Comparison of ENCODE assay signal across 23 mouse cellular contexts in genomic region chr4:91180241-91181096, GRCm38 (mm10).
DNase-seq lines count a peak whose midpoint lies in the region; ATAC-seq lines count a peak whose summit lies in the region.
"Had no signal": no experiment of that assay in that cellular context is flagged by ENCODE, and none has a peak within 500 bp of the region (broad histone marks: within the 10 kb centered on the region; RNA-seq: fewer than 3 reads in every experiment).

No protein-coding gene starts in this region.

- H3K4me2 ChIP-seq in embryonic facial prominence, embryonic 12.5 days (replicated peaks), result no peak overlapping the region
- H3K4me2 ChIP-seq in hindbrain, embryonic 13.5 days, result no peak overlapping the region
- H3K4me2 ChIP-seq in hindbrain, embryonic 11.5 days (replicated peaks; ENCODE audit: low read depth, low read length), result no peak overlapping the region
- no peak overlapping the region for H3K4me2 ChIP-seq in embryonic facial prominence, embryonic 14.5 days (ENCODE audit: low read depth, low read length)
- H3K4me2 ChIP-seq: embryonic facial prominence, embryonic 15.5 days; heart, embryonic 11.5 days; hindbrain, embryonic 12.5 days; intestine, embryonic 15.5 days had no signal

- H3K9ac ChIP-seq in embryonic facial prominence, embryonic 12.5 days, result no peak overlapping the region
- no peak overlapping the region for H3K9ac ChIP-seq in hindbrain, embryonic 13.5 days
- no peak overlapping the region for H3K9ac ChIP-seq in hindbrain, embryonic 11.5 days (ENCODE audit: low read depth, low read length)
- H3K9ac ChIP-seq in embryonic facial prominence, embryonic 14.5 days (ENCODE audit: low read depth, low read length), result no peak overlapping the region
- H3K9ac ChIP-seq: embryonic facial prominence, embryonic 15.5 days; forebrain, postnatal 0 days; hindbrain, embryonic 12.5 days; intestine, embryonic 15.5 days had no signal

- H3K9me3 ChIP-seq in embryonic facial prominence, embryonic 12.5 days, result no peaks in the 10 kb centered on the region
- H3K9me3 ChIP-seq in embryonic facial prominence, embryonic 10.5 days, result no peaks in the 10 kb centered on the region
- H3K9me3 ChIP-seq in hindbrain, embryonic 13.5 days, result no peaks in the 10 kb centered on the region
- H3K9me3 ChIP-seq in hindbrain, embryonic 11.5 days (ENCODE audit: control insufficient read depth, low read length), result no peaks in the 10 kb centered on the region
- H3K9me3 ChIP-seq in embryonic facial prominence, embryonic 14.5 days (ENCODE audit: control insufficient read depth, low read length), result no peaks in the 10 kb centered on the region
- H3K9me3 ChIP-seq: embryonic facial prominence, embryonic 15.5 days; hindbrain, embryonic 12.5 days; intestine, embryonic 15.5 days had no signal

- ATAC-seq in embryonic facial prominence, embryonic 12.5 days (ENCODE audit: insufficient number of reproducible peaks, insufficient read depth, low FRiP score, low TSS enrichment), result 0 out of 2 replicates have a peak, but pooled peaks have one; percentile 47
- 0 out of 2 replicates have a peak, but pooled peaks have one; percentile 28 for ATAC-seq in hindbrain, embryonic 13.5 days (ENCODE audit: low FRiP score)
- ATAC-seq in hindbrain, embryonic 11.5 days (ENCODE audit: low FRiP score), result no peak
- peak; percentile 9; the same call in 1 of the 2 replicates for ATAC-seq in embryonic facial prominence, embryonic 14.5 days (ENCODE audit: low read depth)
- ATAC-seq: forebrain, embryonic 14.5 days; forebrain, postnatal 0 days; hindbrain, embryonic 16.5 days; intestine, embryonic 15.5 days had no signal

- H3K27ac ChIP-seq in embryonic facial prominence, embryonic 12.5 days, result no peak overlapping the region
- H3K27ac ChIP-seq in embryonic facial prominence, embryonic 10.5 days (replicated peaks), result no peak overlapping the region
- no peak overlapping the region for H3K27ac ChIP-seq in hindbrain, embryonic 13.5 days
- no peak overlapping the region for H3K27ac ChIP-seq in hindbrain, embryonic 11.5 days (ENCODE audit: low read depth, low read length)
- no peak overlapping the region for H3K27ac ChIP-seq in embryonic facial prominence, embryonic 14.5 days (replicated peaks; ENCODE audit: low read depth, low read length)
- H3K27ac ChIP-seq: embryonic facial prominence, embryonic 15.5 days; heart, adult 2 months; hindbrain, embryonic 12.5 days; intestine, embryonic 15.5 days had no signal

- no peak overlapping the region for H3K4me3 ChIP-seq in embryonic facial prominence, embryonic 12.5 days
- H3K4me3 ChIP-seq in embryonic facial prominence, embryonic 10.5 days, result no peak overlapping the region
- no peak overlapping the region for H3K4me3 ChIP-seq in hindbrain, embryonic 13.5 days
- no peak overlapping the region for H3K4me3 ChIP-seq in hindbrain, embryonic 11.5 days (ENCODE audit: low read depth, low read length)
- no peak overlapping the region for H3K4me3 ChIP-seq in embryonic facial prominence, embryonic 14.5 days (ENCODE audit: low read depth, low read length)
- H3K4me3 ChIP-seq: embryonic facial prominence, embryonic 15.5 days; heart, adult 2 months; hindbrain, embryonic 12.5 days; intestine, embryonic 15.5 days had no signal

- no peaks in the 10 kb centered on the region for H3K36me3 ChIP-seq in embryonic facial prominence, embryonic 12.5 days
- no peaks in the 10 kb centered on the region for H3K36me3 ChIP-seq in embryonic facial prominence, embryonic 10.5 days (replicated peaks)
- no peaks in the 10 kb centered on the region for H3K36me3 ChIP-seq in hindbrain, embryonic 13.5 days
- no peaks in the 10 kb centered on the region for H3K36me3 ChIP-seq in hindbrain, embryonic 11.5 days (ENCODE audit: control insufficient read depth, insufficient read depth, low read length)
- H3K36me3 ChIP-seq in embryonic facial prominence, embryonic 14.5 days (ENCODE audit: control insufficient read depth, insufficient read depth, low read length), result no peaks in the 10 kb centered on the region
- H3K36me3 ChIP-seq: embryonic facial prominence, embryonic 15.5 days; hindbrain, embryonic 12.5 days; intestine, embryonic 15.5 days had no signal

- no peaks in the 10 kb centered on the region for H3K27me3 ChIP-seq in embryonic facial prominence, embryonic 12.5 days
- H3K27me3 ChIP-seq in embryonic facial prominence, embryonic 10.5 days (replicated peaks; ENCODE audit: low read depth, poor library complexity, severe bottlenecking), result no peaks in the 10 kb centered on the region
- no peaks in the 10 kb centered on the region for H3K27me3 ChIP-seq in hindbrain, embryonic 13.5 days
- H3K27me3 ChIP-seq in hindbrain, embryonic 11.5 days (ENCODE audit: control insufficient read depth, insufficient read depth, low read length), result no peaks in the 10 kb centered on the region
- no peaks in the 10 kb centered on the region for H3K27me3 ChIP-seq in embryonic facial prominence, embryonic 14.5 days (replicated peaks; ENCODE audit: control insufficient read depth, insufficient read depth, low read length)
- H3K27me3 ChIP-seq: embryonic facial prominence, embryonic 15.5 days; hindbrain, embryonic 12.5 days; intestine, embryonic 15.5 days had no signal

- no peak for DNase-seq in embryonic facial prominence, embryonic 10.5 days (ENCODE audit: low spot score)
- no peak for DNase-seq in hindbrain, embryonic 11.5 days (ENCODE audit: low spot score)
- no peak for DNase-seq in embryonic facial prominence, embryonic 14.5 days (ENCODE audit: low spot score)
- peak; percentile 47 for DNase-seq in retina, embryonic 14.5 days (ENCODE audit: low spot score)
- no peak for DNase-seq in frontal cortex, postnatal 25 days (ENCODE audit: low spot score in 2 of 2)
- DNase-seq in ovary, postnatal 36 days (ENCODE audit: low spot score), result no peak
- DNase-seq: adrenal gland, postnatal 10 days; adrenal gland, postnatal 36 days; cerebellum, adult 2 months; cerebellum, adult 9-11 months; cerebellum, postnatal 25 days; forebrain, postnatal 0 days; gastrocnemius, postnatal 25 days; heart, adult 2 months; heart, postnatal 36 days had no signal

- H3K4me1 ChIP-seq in embryonic facial prominence, embryonic 12.5 days, result no peaks in the 10 kb centered on the region
- no peaks in the 10 kb centered on the region for H3K4me1 ChIP-seq in embryonic facial prominence, embryonic 10.5 days
- no peaks in the 10 kb centered on the region; the same call in 1 of the 2 replicates for H3K4me1 ChIP-seq in hindbrain, embryonic 13.5 days (replicated peaks)
- H3K4me1 ChIP-seq in hindbrain, embryonic 11.5 days (replicated peaks; ENCODE audit: control insufficient read depth, insufficient read depth, low read length), result no peaks in the 10 kb centered on the region
- no peaks in the 10 kb centered on the region for H3K4me1 ChIP-seq in embryonic facial prominence, embryonic 14.5 days (ENCODE audit: control insufficient read depth, insufficient read depth, low read length)
- H3K4me1 ChIP-seq: embryonic facial prominence, embryonic 15.5 days; hindbrain, embryonic 12.5 days; intestine, embryonic 15.5 days had no signal

- 71% methylated on average over 8 of the region's 8 CpGs for WGBS in embryonic facial prominence, embryonic 12.5 days
- WGBS in embryonic facial prominence, embryonic 10.5 days, result 76% methylated on average over 8 of the region's 8 CpGs
- 65% methylated on average over 8 of the region's 8 CpGs for WGBS in hindbrain, embryonic 13.5 days
- 74% methylated on average over 8 of the region's 8 CpGs for WGBS in hindbrain, embryonic 11.5 days
- 62% methylated on average over 8 of the region's 8 CpGs for WGBS in embryonic facial prominence, embryonic 14.5 days
